Mouse (Mus musculus) layer of hippocampus, adult 9-11 months (tissue): ENCODE measurements around the gene Cd86.
A peak's percentile ranks its signal among the peaks of the same experiment; 100 is the strongest.

Experiments
- DNase-seq: peaks from one replicate; pipeline ENCODE4 v3.0.0; 2022

Cd86 gene

GRCm38 (mm10) chr16:36665782-36666181 lies at the start of gene Cd86:
Cd86 (minus strand) TSS chr16:36666081.
- peak; percentile 14 for DNase-seq

GRCm38 (mm10) chr16:36711760-36712159 lies 45.9 kb upstream of the Cd86 start:
- DNase-seq, result no peak

DNA sequence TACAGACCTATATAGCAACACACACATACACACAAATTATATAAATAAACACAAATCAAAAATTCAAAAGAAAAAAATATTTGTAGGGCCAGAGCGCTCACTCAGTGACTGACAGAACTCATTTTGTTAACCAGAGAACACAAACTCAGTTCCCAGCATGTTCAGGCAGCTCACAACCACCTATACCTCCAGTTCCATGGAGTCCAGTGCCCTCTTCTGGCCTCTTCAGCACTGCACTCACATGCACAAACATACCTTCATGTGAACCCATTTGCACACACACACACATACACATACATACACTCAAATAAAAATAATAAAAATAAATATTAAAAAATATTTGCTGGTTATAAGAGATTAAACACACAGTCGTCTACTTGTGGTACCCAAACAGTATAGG lies 44.9 kb upstream of the Cd86 start:
- DNase-seq, result no peak

GRCm38 (mm10) chr16:36709405-36709804 lies 43.5 kb upstream of the Cd86 start:
- DNase-seq, result no peak

DNA sequence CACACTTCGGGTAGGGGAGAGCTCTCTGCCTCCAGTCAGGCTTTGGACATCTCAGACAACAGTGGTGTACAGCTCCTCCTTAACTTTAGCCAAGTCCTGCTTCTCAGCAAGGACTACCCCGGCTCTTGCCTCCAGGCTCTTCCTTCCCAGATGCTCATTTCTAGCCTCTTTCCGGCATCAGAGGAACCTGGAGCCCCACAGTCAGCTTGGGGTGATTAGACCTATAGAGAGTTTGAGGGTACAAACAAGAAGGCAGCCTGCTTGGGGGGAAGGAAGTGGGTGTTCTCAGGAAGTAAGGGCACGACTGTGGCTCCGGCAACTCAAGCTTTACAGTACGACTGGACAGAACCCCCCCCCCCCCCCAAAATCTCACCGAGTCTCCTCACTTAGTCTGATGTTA lies 42.9 kb upstream of the Cd86 start:
- no peak for DNase-seq

DNA sequence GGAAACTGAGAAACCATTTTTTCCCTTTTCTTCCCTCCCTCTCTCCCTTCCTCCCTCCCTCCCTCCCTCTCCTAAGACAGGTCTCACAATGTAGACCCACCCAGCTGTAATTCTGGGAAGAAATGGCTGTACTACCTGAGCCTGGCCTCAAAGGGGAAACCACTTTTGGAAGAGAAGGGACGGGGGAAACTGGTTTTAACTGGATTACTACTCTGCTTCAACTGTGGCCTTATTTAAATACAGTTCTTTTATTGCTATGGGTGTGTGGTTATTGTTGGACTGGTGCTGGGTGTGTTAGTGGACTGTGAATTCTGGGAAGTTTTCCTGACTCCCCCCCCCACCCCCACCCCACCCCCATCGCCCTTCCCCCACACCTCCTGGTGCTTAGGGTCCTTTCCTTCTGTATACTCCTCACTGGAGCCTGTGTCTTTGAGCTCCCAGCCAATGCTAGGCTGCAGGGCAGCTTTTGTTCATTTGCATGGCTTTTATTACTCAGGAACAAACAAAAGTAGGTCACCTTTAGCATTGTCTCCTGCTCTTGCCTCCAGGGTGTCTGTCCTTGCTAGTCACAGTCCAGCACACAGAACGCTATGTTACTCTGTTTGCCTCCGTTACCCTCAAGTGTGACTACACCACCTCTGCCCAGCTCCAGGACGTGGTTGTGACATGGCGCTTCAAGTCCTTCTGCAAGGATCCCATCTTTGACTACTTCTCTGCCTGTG lies 42.0 kb upstream of the Cd86 start:
- DNase-seq, result no peak

DNA sequence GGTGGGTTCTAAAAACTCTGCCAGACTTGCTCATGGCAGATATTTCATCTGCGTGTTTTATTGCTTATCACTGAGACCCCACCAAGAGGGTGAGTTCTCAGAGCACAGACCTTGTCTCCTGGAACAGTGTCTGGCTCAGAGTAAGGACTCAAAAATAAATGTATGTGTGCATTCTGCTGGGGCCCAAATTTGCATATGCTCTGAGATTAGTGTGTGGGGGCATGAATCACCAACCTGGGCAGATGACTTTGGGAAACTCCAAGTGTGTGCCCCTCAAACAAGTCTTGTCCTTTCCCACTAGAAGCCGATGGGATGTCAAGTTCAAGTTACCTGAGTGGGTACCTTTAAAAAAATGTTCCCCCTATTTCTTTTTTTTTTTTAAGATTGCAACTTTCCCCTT lies 34.6 kb upstream of the Cd86 start:
- no peak for DNase-seq

- no peak for DNase-seq
Observed at GRCm38 (mm10) chr16:36697331-36697730, 31.4 kb upstream of the Cd86 start.

DNA sequence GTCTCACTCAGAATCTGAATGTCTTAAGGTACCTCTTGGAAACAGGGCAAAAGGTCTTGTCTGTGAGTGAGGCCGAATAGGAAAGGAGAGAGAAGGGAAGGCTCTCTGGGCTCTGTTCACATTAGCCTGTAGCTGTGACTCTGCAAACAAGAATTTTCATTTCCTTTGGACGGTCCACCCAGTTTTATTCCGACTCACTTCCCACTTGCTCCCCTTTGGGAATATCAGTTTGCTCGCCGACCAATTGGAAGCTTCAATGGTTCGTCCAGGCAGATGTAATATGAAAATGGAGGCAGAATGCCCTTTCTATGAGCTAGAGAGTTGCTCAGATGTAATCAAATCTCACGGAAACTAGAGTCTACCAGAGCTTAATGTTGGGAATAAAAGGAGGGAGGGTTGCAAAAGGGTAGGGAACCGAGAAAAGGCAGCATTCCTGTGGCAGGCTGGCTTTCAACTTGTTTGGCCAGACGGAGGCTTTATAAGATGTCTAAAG lies 29.0 kb upstream of the Cd86 start:
- no peak for DNase-seq

GRCm38 (mm10) chr16:36693818-36694413 lies 28.0 kb upstream of the Cd86 start, which contains the start of gene Ildr1:
Ildr1 (plus strand) TSS chr16:36693978.
- no peak for DNase-seq

GRCm38 (mm10) chr16:36691484-36691883 lies 25.6 kb upstream of the Cd86 start:
- no peak for DNase-seq

DNA sequence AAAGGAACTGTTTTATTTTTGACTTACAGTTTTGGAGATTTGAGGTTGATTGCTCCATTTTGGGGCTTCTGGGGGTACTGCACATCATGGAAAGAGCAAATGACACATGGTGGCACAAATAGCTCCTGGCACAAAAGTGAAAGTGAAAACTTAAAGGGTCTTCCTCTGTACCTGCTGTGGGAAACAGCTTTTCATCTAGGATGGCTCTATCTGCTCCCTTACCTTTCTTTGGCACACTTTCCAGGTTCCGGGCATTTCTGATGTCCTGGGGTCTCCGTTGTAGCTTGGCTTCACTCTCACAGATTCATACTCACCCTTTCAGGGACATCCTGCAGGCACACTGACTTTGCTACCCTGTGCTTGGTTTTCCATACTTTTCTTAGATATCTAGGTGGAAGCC lies 22.2 kb upstream of the Cd86 start:
- DNase-seq, result no peak

DNA sequence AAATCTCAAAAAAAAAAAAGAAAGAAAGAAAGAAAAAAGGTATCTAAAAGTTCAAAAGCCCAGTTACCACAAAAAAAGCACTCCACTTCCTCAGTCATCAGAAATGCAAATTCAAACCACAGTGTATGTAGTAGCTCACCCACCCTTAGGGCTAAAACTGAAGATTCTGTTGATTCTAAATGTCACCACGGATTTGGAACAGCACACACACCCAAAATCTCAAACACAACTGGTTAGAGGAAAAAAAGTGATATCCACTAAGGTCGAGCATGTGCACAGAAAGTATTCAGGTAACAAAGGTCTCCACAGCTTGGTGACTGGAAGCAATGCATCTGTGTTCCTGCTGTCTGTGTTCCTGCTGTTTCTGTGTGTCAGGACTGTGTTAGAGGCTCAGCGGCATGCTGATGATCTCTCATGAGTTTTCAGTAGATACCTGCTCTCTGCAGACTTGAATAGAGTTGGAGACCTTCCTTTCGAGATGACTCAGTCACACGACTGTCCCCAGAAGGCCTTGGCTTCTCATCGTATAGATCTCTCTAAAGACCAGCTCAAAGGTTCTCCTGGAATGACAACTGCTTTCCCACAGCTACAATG lies 18.5 kb upstream of the Cd86 start:
- no peak for DNase-seq

- no peak for DNase-seq
Observed at GRCm38 (mm10) chr16:36681829-36682228, 15.9 kb upstream of the Cd86 start.

- DNase-seq, result no peak
Observed at GRCm38 (mm10) chr16:36675902-36676301, 10.0 kb upstream of the Cd86 start.

GRCm38 (mm10) chr16:36675304-36675703 lies 9.4 kb upstream of the Cd86 start:
- DNase-seq, result no peak

GRCm38 (mm10) chr16:36674457-36675204 lies 8.8 kb upstream of the Cd86 start:
- no peak for DNase-seq

DNA sequence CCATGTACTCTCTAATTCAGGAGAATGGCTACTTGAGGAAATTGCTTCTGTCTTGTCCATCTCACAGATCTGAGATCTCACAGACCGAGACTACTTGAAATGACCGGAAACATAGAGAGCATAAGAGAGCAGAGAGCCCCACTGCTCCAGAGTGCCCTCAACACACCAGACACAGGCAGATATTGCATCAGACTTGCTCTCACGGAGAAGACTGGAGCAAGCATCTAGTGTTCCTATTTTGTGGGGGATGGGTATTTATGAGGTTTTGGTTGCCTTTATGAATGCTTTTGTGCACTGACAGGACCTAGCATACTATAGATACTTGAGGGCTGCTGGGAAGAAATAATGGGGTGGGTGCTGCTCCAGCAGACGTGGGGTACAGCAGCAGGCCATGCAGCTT lies 7.3 kb upstream of the Cd86 start:
- DNase-seq, result no peak

GRCm38 (mm10) chr16:36670590-36670989 lies 4.7 kb upstream of the Cd86 start:
- DNase-seq, result no peak

- DNase-seq, result no peak
Observed at GRCm38 (mm10) chr16:36666448-36667017, 652 bp upstream of the Cd86 start.

DNA sequence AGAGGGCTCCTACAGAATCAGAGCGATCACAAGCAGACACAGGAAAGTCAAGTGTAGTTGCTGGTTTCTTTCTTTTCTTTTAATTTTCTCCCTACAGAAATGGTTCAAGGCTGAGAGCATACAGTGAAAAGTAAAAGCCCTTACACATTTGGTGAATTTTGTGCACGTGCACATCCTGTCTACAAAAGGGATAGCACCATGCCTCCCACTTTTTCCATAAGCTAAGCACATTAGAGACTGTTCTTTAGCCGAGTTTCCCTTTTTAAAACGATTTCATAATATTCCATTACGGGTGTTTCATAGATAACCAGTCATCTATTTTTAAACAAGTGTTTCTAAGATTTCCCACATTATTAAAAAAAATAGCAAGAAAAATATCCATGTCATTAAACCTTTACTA lies 2.4 kb downstream of the Cd86 start:
- DNase-seq, result no peak

GRCm38 (mm10) chr16:36661330-36661729 lies 4.6 kb downstream of the Cd86 start:
- DNase-seq, result no peak

- DNase-seq, result no peak
Observed at GRCm38 (mm10) chr16:36655910-36656309, 10.0 kb downstream of the Cd86 start.
